8 mouse cellular contexts compared by ENCODE assay signal in genomic region chr7:73616971-73617906, GRCm38 (mm10).
A peak's percentile ranks its signal among the peaks of the same experiment; 100 is the strongest.
DNase-seq lines count a peak whose midpoint lies in the region; ATAC-seq and TF ChIP-seq lines count a peak whose summit lies in the region.

No protein-coding gene starts in this region.

- peak overlapping the region; percentile 100 for H3K27ac ChIP-seq in embryonic facial prominence, embryonic 14.5 days (replicated peaks; ENCODE audit: low read depth, low read length)
- peak overlapping the region; percentile 99 for H3K27ac ChIP-seq in heart, embryonic 15.5 days
- peak overlapping the region; percentile 99 for H3K27ac ChIP-seq in kidney, postnatal 0 days
- H3K27ac ChIP-seq in liver, embryonic 14.5 days = peak overlapping the region; percentile 94

- no peaks in the 10 kb centered on the region for H3K36me3 ChIP-seq in embryonic facial prominence, embryonic 14.5 days (ENCODE audit: control insufficient read depth, insufficient read depth, low read length)
- H3K36me3 ChIP-seq in heart, embryonic 15.5 days = no peaks in the 10 kb centered on the region
- no peaks in the 10 kb centered on the region for H3K36me3 ChIP-seq in kidney, postnatal 0 days (ENCODE audit: insufficient read depth, low read length)
- H3K36me3 ChIP-seq in liver, embryonic 14.5 days (replicated peaks; ENCODE audit: control insufficient read depth, insufficient read depth, low read depth) = no peaks in the 10 kb centered on the region

- H3K4me1 ChIP-seq in embryonic facial prominence, embryonic 14.5 days (ENCODE audit: control insufficient read depth, insufficient read depth, low read length) = peaks cover 39% of the 10 kb centered on the region
- peaks cover 29% of the 10 kb centered on the region for H3K4me1 ChIP-seq in heart, embryonic 15.5 days (replicated peaks)
- peaks cover 5% of the 10 kb centered on the region for H3K4me1 ChIP-seq in kidney, postnatal 0 days (replicated peaks; ENCODE audit: insufficient read depth, low read length)
- peaks cover 11 to 14% of the 10 kb centered on the region in 2 experiments for H3K4me1 ChIP-seq in liver, embryonic 14.5 days (replicated peaks; ENCODE audit: control insufficient read depth in 2 of 2, insufficient read depth in 2 of 2, low read length in 1 of 2)

- H3K4me2 ChIP-seq in embryonic facial prominence, embryonic 14.5 days (ENCODE audit: low read depth, low read length) = peak overlapping the region; percentile 93
- peak overlapping the region; percentile 73 for H3K4me2 ChIP-seq in heart, embryonic 15.5 days
- H3K4me2 ChIP-seq in kidney, postnatal 0 days (ENCODE audit: low read length) = peak overlapping the region; percentile 72
- H3K4me2 ChIP-seq in liver, embryonic 14.5 days (ENCODE audit: low read depth) = peak overlapping the region; percentile 93

- H3K4me3 ChIP-seq in embryonic facial prominence, embryonic 14.5 days (ENCODE audit: low read depth, low read length) = peak overlapping the region; percentile 54
- H3K4me3 ChIP-seq in heart, embryonic 15.5 days = peak overlapping the region; percentile 67
- H3K4me3 ChIP-seq in kidney, postnatal 0 days (replicated peaks; ENCODE audit: low read depth, low read length) = peak overlapping the region; percentile 56
- peak overlapping the region; percentile 67 to 95 for H3K4me3 ChIP-seq in liver, embryonic 14.5 days (ENCODE audit: insufficient read depth in 1 of 2, low read depth in 2 of 2, low read length in 2 of 2)

- 2% methylated on average over 21 of the region's 21 CpGs for WGBS in embryonic facial prominence, embryonic 14.5 days
- 5% methylated on average over 21 of the region's 21 CpGs for WGBS in heart, embryonic 15.5 days
- 4% methylated on average over 21 of the region's 21 CpGs for WGBS in kidney, postnatal 0 days
- WGBS in liver, embryonic 14.5 days (ENCODE audit: insufficient replicate concordance) = 18% methylated on average over 21 of the region's 21 CpGs

- H3K9ac ChIP-seq in embryonic facial prominence, embryonic 14.5 days (ENCODE audit: low read depth, low read length) = peak overlapping the region; percentile 88
- H3K9ac ChIP-seq in heart, embryonic 15.5 days = peak overlapping the region; percentile 86
- H3K9ac ChIP-seq in kidney, postnatal 0 days (ENCODE audit: low read depth, low read length) = peak overlapping the region; percentile 85
- peak overlapping the region; percentile 86 for H3K9ac ChIP-seq in liver, embryonic 14.5 days (replicated peaks)

- no peaks in the 10 kb centered on the region for H3K27me3 ChIP-seq in embryonic facial prominence, embryonic 14.5 days (replicated peaks; ENCODE audit: control insufficient read depth, insufficient read depth, low read length)
- no peaks in the 10 kb centered on the region for H3K27me3 ChIP-seq in heart, embryonic 15.5 days
- no peaks in the 10 kb centered on the region for H3K27me3 ChIP-seq in kidney, postnatal 0 days (ENCODE audit: insufficient read depth, low read length)
- H3K27me3 ChIP-seq in liver, embryonic 14.5 days (ENCODE audit: control insufficient read depth, insufficient read depth, low read length) = no peaks in the 10 kb centered on the region

- no peaks in the 10 kb centered on the region for H3K9me3 ChIP-seq in embryonic facial prominence, embryonic 14.5 days (ENCODE audit: control insufficient read depth, low read length)
- no peaks in the 10 kb centered on the region for H3K9me3 ChIP-seq in heart, embryonic 15.5 days (replicated peaks)
- no peaks in the 10 kb centered on the region for H3K9me3 ChIP-seq in kidney, postnatal 0 days (replicated peaks; ENCODE audit: low read length)
- no peaks in the 10 kb centered on the region for H3K9me3 ChIP-seq in liver, embryonic 14.5 days (ENCODE audit: control insufficient read depth, low read length)

- peak; percentile 88 for DNase-seq in CD4-positive, CD25-positive, alpha-beta regulatory T cell, adult 2 months (ENCODE audit: low read depth, low spot score)
- peak; percentile 75 for DNase-seq in adipocyte (ENCODE audit: low spot score)
- peak; percentile 86 for DNase-seq in embryonic facial prominence, embryonic 14.5 days (ENCODE audit: low spot score)
- DNase-seq in kidney, postnatal 0 days (ENCODE audit: low spot score) = peak; percentile 88
- peak in 1 of 3 experiments; percentile 39 for DNase-seq in liver, embryonic 14.5 days (ENCODE audit: low read depth in 3 of 3, low spot score in 3 of 3)
- DNase-seq in naive thymus-derived CD4-positive, alpha-beta T cell, adult 2 months (ENCODE audit: low read depth) = peak; percentile 87

- no peak for TF ChIP-seq CTCF in kidney, postnatal 0 days (IDR thresholded peaks at IDR 0.05; ENCODE audit: low read depth)
- no peak for TF ChIP-seq CTCF in liver, embryonic 14.5 days (IDR thresholded peaks at IDR 0.05; ENCODE audit: low read depth)

- 0 out of 2 replicates have a peak, but pooled peaks have one; percentile 14 for TF ChIP-seq EP300 in liver, embryonic 14.5 days (IDR thresholded peaks at IDR 0.05; ENCODE audit: low read depth)

- 0 out of 2 replicates have a peak, but pooled peaks have one; percentile 1 for ATAC-seq in embryonic facial prominence, embryonic 14.5 days (ENCODE audit: low read depth)
- ATAC-seq in heart, embryonic 15.5 days (replicated peaks; ENCODE audit: insufficient number of reproducible peaks, insufficient read depth, low FRiP score, low read depth) = no peak
- ATAC-seq in kidney, postnatal 0 days (replicated peaks; ENCODE audit: low FRiP score, low read depth) = no peak
- ATAC-seq in liver, embryonic 14.5 days (ENCODE audit: insufficient read depth) = no peak
- no peak for ATAC-seq in frontal cortex, adult (ENCODE audit: low TSS enrichment)
